Mouse (Mus musculus) hematopoietic stem cell, adult 5-6 weeks (primary cell): ENCODE measurements around the gene Glt1d1. TPM values are rescaled to one million over a fixed set of nuclear protein-coding genes. Genes with fewer than 3 reads are reported as not detected.

Source experiments
- ATAC-seq, 2 experiments: fragments of 125-278 bp in 1 of 2; replicated peaks in 1 of 2; 2 replicates each; pipeline ENCODE4 v1.8.0; 2016 to 2017; ENCODE audit warnings: inconsistent platforms in 2 of 2, mild to moderate bottlenecking in 2 of 2, moderate number of reproducible peaks in 2 of 2, low read depth in 1 of 2, moderate TSS enrichment in 1 of 2; ENCODE audit not compliant: low FRiP score in 2 of 2, poor library complexity in 2 of 2, severe bottlenecking in 2 of 2, insufficient read depth in 1 of 2, low TSS enrichment in 1 of 2
- total RNA-seq: library from RNA; stranded (forward); fragments of 172-1452, 232-1000 nt; gene quantifications from 2 replicates; pipeline ENCODE4 v1.2.3, GENCODE M21; 2017

Gene Glt1d1
- total RNA-seq, result 0.30 and 0.94 TPM in 2 replicates

DNA sequence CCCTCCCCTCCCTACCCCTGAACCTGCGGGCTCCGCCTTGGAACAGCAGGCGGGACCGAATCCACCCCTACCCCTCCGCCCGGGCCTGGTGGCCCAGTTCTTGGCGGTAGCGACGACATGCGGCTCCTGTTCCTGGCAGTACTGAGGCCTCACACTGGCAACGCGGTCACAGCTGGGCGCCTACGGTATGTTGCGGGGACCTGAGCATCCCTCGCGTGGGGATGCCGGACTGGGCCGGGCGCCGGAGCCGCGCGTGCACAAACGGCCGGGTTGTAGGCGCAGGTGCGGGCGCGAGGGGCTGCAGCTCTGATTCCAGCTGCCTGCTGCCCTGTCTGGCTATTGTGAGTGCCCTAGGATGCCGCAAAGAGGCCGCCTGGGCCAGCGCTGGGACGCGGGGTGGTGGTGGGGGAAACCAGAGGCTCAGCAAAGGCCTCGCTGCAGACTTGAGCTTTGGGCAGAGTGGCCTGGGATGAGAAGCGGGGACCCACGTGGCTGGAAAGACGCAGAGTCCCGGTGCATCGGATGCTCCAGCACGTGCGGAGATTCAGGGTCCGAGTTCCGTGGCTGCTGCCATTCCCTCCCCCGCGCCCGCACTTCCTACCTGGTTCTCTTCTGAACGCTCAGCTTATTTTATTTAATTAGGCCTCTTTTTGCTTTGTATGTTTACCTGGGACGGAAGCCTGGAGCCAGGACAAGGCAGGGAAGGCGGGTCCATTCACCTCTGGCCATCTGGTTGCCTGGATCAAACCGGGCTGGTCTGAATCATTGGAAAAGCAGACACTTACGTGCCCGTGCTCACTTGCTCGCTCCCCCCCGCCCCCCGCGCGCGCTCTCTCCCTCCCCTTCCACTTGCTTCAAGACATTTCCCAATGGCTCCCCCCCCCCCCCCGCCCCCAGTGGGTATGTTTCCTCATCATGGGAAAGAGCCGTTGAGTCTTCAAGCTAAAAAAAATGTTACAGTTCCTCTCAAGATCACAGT is at the start of gene Glt1d1, which contains the start of gene Slc15a4:
Glt1d1 (plus strand) TSS at position 96 of the 979 bp plus-strand sequence.
Slc15a4 (minus strand) TSS at position 731 of the 979 bp plus-strand sequence.
- peak; percentile 23 to 59; a peak in 3 of 4 replicates for ATAC-seq

DNA sequence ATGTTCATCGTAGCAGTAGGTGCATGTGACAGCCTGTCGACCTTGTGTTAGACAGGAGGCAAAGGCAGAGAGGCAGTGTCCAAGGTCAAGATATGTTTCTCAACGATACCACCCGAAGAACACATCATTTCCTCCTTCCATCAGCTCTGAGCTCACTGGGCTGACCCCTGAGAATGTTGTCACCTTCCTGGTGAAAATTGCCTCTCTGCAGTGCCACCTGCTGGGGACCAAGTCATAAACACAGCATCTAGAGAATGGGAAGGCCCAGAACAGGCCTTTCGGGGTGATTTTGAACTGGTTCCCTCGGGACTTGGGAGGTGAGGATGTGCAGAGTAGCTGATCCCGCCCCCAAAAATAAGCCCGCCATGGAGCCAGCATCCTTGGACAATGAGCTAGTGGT is 48.4 kb upstream of the Glt1d1 start:
- peak in 1 of 2 experiments; percentile 41; a peak in 1 of 4 replicates for ATAC-seq

DNA sequence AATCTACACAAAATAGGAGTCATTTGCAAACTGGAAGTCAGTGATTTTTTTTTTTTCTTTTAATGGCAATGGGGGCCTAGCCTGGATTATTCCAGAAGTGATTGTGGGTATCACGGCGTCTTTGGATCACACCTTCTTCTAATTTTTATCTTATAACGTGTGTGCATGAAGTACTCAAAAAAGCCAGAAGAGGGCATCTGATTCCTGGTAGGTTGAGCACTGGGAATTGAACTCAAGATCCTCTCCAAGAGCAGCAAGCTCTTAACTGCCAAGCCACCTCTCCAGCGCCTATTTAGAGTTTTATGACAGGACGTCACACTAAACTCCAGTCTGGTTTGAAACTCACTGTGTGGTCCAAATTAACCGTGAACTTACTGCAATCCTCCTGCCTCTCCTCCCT is 44.2 kb upstream of the Glt1d1 start:
- 0 out of 4 replicates have a peak, but pooled peaks of 1 of the 2 experiments have one; percentile 32 for ATAC-seq

DNA sequence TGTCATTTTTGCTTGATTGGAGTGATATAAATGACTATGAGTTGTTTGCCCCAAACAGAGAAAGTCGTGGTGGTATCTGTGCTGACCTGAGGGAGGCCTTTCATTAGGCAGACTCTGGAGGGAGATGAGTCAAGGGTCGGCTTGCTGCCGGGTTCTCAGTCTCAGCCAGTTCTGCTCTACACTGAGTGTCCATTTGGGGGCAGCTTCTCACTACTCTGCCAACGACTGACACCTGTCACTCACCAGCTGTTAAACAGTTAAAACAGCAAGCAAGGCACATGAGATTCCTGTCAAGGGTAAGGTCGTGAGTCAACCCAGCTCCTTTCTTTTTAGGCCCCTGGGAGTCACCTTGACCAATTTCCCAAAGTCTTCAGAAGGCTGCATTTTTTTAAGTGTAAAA is 39.7 kb upstream of the Glt1d1 start:
- ATAC-seq, result no peak

DNA sequence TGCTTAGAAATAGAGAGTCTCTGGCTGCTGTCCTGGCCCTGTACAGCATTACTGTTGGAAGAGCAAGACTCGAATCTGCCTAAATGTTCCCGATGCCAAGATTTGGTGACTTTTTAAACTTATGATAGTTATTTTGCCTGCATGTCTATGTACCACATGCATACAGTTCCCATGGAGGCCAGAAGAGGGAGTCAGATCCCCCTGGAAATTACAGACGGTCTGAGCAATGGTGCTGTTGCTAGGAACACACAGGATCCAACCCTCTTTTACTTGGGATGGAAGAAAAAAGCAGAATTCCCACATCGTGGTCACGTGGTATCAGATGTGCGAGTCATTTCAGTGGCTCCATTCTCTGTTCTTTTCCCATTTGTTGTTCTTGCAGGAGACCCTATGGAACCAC is 39.2 kb upstream of the Glt1d1 start:
- ATAC-seq, result peak in 1 of 2 experiments; percentile 26; a peak in 2 of 4 replicates

DNA sequence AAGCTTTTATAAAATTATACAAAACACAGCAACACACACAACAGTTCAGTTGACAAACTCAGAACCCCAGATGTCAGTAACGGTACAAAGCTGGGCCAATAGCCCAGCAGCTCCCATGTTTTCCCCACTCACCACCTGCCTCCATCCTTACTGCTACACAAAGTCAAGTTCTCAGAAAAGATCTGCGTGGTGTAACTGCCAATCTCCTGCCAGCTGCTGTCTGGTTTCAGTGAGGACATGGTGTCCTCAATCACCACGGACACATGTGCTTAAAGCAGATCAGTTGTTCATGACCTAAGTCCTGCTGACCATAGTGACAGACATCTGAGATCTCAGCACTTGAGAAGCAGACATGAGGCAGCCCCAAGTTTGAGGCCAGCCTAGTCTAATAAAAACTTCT is 36.4 kb upstream of the Glt1d1 start:
- ATAC-seq, result no peak

DNA sequence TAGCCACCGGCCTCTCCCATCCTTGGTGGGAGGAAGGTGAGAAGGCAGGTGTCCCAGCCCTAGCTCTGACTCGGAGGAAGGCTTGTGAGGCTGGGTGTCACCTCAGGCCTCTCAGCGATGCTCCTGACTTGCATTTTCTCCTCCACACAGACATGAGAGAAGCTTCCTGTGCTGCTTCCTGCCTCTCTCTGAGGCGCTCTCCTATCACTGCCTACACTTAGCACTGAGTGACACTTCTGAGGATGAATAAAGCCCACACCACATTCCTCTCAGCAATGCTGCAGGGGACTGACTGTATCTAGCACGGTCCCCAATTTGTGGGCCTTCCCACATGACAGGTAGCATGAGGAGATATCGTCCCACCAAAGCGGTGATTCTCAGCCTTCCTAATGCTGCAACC is 35.2 kb upstream of the Glt1d1 start:
- ATAC-seq, result no peak

DNA sequence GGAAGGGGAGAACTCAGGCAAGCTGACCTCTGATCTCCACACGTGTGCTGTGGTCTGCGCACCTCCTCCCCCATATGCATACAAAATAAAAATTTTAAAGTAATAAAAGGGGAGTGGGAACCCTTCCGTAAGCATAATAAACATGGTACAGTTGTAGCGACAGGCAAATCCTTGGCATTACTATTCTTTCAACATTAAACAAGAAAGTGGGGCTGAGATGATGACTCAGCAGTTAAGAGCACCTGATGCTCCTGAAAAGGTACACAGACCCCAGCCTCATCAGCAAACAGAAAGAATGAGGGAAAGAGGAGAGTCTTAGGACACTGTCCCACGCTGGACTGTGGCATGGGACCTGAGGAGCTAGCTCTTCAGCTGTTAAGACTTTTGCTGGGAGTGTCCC is 29.1 kb upstream of the Glt1d1 start:
- no peak for ATAC-seq

DNA sequence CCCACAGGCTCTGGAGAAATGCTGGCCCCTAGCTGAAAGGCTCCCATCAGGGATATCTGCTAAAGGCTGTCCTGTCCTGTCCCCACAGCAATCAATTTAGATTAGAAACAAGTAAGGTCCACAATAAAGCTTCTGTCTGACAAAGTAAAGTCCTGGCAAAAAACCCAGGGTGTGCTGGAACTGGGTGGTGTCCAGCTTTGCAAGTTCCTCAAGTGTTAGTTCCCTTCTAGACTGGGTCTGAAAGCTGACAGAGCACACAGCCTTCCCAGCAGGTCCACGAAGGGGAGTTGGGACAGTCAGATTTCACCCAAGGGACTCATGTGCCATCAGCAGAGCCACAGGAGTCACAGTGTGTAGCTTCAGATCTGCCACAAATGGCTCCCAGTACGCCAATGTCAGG is 24.6 kb upstream of the Glt1d1 start:
- no peak for ATAC-seq

DNA sequence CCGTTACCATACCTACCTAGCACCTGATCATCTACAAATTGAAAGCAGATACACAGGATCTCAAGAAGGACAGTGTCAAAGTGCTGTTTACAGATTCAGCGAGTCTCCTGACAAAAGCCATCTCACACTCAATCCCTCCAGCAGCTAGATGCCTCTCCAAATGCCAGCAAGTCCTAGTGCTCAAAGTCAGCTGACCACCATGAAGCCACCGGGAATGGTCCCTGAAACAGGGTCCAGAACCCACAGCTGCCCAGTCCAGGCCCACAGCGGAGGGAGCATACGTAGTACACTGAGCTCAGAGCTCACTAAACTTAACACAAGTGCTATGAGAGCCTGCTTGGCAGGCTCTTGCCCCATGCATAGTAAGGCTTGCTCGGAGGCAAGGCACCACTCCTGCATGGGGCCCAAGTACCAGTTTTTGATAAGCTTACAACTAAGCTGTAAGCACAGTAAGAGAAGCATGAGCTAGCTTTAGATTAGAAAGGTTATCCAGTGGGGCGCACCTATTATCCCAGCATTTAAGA is 22.8 kb upstream of the Glt1d1 start:
- ATAC-seq, result no peak

DNA sequence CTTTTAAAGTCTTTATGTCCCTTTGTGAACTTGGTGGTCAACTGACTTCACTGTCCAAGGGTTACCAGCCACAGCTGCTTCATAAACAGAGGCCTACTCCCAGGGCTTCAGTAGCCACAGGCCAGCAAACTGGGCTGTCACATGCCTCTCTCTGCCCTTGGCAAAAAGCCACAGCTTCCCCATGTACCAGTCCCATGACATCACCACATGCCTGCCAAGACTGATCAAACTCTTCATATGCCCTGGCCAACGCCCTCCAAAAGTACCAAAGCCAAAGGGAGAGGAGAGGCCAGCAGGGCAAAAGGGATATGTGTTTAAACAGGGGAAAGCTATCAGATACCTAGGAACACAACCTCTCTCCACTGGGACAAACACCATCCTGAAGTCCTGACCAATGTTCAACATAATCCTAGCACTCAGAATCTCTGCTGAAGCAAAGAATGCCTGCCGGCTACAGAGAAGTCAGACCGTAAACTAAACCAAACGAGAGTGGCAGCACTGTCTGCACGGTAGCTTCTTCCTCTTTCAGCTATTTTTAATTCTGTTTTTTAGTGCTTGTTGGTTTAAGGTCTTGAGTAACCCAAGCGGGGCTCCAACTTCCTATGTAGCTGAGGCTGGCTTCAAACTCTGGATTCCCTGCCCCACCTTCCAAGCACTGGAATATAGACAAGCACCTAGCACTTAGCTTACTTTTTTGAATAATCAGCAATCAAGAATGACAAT is 21.1 kb upstream of the Glt1d1 start:
- ATAC-seq, result peak; percentile 54 to 58

DNA sequence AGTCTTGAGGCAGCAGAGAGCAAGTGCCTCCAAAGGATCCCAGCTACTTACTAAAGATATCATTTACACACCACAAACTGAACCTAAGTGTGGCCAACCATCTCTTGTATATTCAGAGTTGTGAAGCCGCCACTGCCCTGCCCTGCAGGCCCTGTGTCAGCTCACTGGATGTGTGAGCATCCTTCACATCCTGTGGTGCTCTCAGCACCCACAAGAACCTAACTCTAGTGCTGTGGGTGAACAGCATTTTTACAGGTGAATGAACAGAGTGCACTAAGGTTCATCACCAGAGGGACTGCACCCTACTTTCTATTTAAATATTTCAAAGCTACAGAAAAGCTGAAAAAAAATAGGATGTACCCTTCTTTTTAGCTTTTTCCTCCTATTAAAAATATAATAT is 20.2 kb upstream of the Glt1d1 start:
- no peak for ATAC-seq

DNA sequence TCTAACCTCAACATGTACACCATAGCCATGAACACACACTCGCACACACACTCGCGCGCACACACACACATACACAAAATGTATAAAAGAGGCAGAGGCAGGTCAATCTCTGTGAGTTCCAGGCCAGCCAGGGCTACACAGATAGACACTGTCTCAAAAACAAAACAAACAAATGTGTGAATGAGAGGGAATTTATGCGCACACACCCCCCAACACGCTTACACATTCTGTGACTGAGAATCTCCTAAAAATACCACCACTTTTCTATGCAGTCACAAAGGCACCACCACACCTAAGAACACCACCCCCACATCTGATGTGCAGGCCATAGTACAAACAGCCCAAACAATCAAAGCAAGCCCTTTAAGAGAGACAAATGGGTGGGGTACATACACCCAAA is 19.7 kb upstream of the Glt1d1 start:
- ATAC-seq, result no peak

DNA sequence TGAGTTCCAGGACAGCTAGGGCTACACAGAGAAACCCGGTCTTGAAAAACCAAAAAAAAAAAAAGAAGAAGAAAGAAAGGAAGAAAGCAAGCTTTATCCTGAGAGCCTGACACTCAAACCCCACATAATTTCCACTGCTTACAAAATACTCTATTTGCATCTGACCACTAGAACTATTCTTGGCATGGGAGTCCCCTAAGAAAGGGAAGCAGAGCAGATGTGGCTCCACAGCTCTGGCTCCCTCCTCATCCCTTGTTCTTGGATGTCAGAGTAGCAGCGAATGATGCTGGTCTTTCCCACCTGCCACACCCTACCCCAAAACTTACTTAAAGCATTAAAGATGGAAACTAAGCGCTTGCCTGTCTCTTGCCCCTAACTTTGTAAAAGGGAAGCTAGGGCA is 16.6 kb upstream of the Glt1d1 start:
- peak; percentile 14 to 29 for ATAC-seq

DNA sequence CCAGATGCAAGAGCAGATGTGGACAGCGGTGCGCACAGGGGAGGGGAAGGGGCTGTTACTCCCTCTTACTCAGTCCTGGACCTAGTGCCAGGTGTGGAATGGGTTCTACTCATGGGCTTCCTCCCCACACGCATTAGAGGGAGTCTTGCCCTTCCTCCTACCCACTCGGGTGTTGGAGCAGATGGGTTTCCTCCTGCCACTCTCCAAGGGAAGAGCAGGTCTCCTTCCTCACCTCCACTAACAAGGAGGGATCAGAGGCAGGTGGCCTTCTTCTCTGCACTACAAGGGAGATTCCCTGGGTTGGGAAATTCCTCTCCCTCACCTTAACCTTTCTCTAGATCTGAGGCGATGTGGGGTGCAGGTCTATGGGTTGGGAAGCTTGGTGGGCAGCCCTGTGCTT is 15.9 kb upstream of the Glt1d1 start:
- ATAC-seq, result no peak

DNA sequence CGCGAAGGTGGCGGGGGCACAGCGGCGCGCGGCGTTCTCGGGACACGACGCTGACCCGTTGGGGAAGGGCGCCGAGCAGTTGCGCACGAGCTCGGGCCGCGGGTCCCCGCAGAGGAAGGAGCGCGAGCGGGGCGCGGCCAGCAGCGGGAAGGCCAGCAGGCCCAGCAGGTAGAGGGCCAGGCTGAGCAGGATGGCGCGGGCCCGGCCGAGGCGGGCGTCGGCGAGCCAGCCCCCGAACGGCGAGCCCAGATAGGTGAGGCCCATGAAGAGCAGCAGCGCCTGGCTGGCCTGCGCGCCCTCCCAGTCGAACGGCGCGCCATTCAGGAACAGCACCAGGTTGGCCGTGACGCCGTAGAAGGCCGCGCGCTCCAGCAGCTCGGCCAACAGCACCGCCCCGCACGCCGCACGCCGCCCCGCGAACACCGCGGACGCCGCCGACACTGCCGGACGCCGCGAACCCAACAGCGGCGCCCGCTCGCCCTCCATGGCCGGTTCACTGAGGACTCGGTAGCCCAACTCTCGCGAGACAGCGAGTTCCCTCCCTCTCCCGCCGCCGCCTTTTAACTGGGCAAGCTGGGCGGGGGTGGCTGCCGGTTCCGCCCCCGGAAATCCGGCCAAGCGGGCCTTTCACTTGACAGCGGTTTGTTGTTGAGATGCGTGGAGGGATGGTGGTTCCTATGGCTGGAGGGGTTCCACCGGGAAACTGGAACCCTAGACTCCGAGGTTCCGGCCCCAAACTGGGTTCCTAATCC is 15.0 kb upstream of the Glt1d1 start:
- peak; percentile 83 to 88 for ATAC-seq

DNA sequence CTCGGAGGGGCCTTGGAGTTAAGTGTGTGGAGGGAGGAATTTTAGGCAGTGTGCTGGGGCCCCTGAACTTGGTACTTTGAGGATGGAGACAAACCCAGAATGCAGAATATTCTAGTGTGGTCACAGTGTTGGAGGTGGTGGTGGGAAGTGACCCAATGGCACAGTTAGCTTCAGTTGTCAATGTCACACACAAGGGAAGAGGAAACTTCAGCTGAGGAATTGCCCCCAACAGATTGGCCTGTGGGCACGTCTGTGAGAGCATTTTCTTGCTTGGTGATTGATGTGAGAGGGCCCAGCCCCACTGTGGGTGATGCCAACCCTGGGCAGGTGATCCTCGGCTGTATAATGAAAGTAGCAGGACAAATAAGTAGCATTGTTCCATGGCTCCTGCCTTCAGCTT is 13.2 kb upstream of the Glt1d1 start:
- ATAC-seq, result no peak
